Mouse (Mus musculus) limb, embryonic 14.5 days (tissue): Measurements from ENCODE around the gene Sytl3. TPM values are rescaled to one million over a fixed set of nuclear protein-coding genes. Genes with fewer than 3 reads are reported as not detected.
"Not testable (repeated sequence)": the region's sequence is repeated elsewhere in the genome, so short reads cannot be mapped to it uniquely, and the experiment has no call there.

Experiments
- ATAC-seq: fragments of 200-750 bp; cut with Nextera tagmentation; 2 replicates; pipeline ENCODE4 v1.8.0; 2017; ENCODE audit warnings: low read depth, moderate number of reproducible peaks, moderate TSS enrichment; ENCODE audit not compliant: low FRiP score
- DNase-seq: peaks from one replicate; pipeline ENCODE4 v3.0.0-alpha.2; 2015; ENCODE audit warnings: low spot score
- H3K27ac ChIP-seq: fragments of 300-500 bp; sonication (generic); replicated peaks from 2 replicates; pipeline ENCODE4 v1.5.1; 2014; ENCODE audit warnings: low read depth, mild to moderate bottlenecking, low read length, moderate library complexity, mixed read lengths
- H3K27me3 ChIP-seq: fragments of 300-500 bp; sonication (generic); 2 replicates; pipeline ENCODE4 v1.6.1; 2014; ENCODE audit warnings: low read length, mixed read lengths; ENCODE audit not compliant: control insufficient read depth, insufficient read depth
- H3K36me3 ChIP-seq: fragments of 300-500 bp; sonication (generic); 2 replicates; pipeline ENCODE4 v1.6.1; 2014; ENCODE audit warnings: mild to moderate bottlenecking, low read length, moderate library complexity, mixed read lengths; ENCODE audit not compliant: control insufficient read depth, insufficient read depth
- H3K4me1 ChIP-seq: fragments of 300-500 bp; sonication (generic); 2 replicates; pipeline ENCODE4 v1.6.1; 2014; ENCODE audit warnings: antibody characterized with exemption, low read length, mixed read lengths; ENCODE audit not compliant: control insufficient read depth, insufficient read depth
- H3K4me2 ChIP-seq: fragments of 300-500 bp; sonication (generic); replicated peaks from 2 replicates; pipeline ENCODE4 v1.6.1; 2014; ENCODE audit warnings: low read depth, mild to moderate bottlenecking, low read length, moderate library complexity; ENCODE audit not compliant: severe bottlenecking
- H3K4me3 ChIP-seq: fragments of 300-500 bp; sonication (generic); replicated peaks from 2 replicates; pipeline ENCODE4 v1.5.1; 2014; ENCODE audit warnings: low read length
- H3K9ac ChIP-seq: fragments of 300-500 bp; sonication (generic); 2 replicates; pipeline ENCODE4 v1.6.1; 2014; ENCODE audit warnings: mild to moderate bottlenecking, low read depth, low read length, moderate library complexity; ENCODE audit not compliant: severe bottlenecking
- H3K9me3 ChIP-seq: fragments of 300-500 bp; sonication (generic); 2 replicates; pipeline ENCODE4 v1.6.1; 2016; ENCODE audit warnings: low read length; ENCODE audit not compliant: control insufficient read depth
- WGBS: fragments of 180-500 bp; shearing (Covaris S2); extraction: QIAGEN DNeasy Blood & Tissue Kit; methylation state at CpG from one replicate; pipeline ENCODE4 v1.1.7; 2014; 5-methylcytosine and 5-hydroxymethylcytosine counted together
- polyA plus RNA-seq, 2 experiments: library from polyadenylated mRNA; depleted of rRNA in 1 of 2; stranded (reverse) in 1 of 2; unstranded in 1 of 2; fragments of >200 nt; fragmentation: Nextera tagmentation in 1 of 2; extraction: Ambion mirVana in 1 of 2; gene quantifications; 2 replicates each; pipeline versions ENCODE4 v1.2.1 to v1.2.3; 2012 to 2014

Sytl3 gene
- polyA plus RNA-seq, 2 experiments, result 0.10 to 0.26 TPM

GRCm38 (mm10) chr17:6639486-6639885, 19.4 kb upstream of the Sytl3 start:
- H3K9ac ChIP-seq, H3K36me3 ChIP-seq, ATAC-seq, H3K9me3 ChIP-seq, H3K4me1 ChIP-seq, H3K4me2 ChIP-seq, H3K4me3 ChIP-seq, DNase-seq, H3K27me3 ChIP-seq, H3K27ac ChIP-seq: not testable (repeated sequence)
- 95% methylated on average over 14 of the region's 21 CpGs for WGBS

GRCm38 (mm10) chr17:6640044-6640637, 18.8 kb upstream of the Sytl3 start:
- ATAC-seq, H3K27me3 ChIP-seq, H3K36me3 ChIP-seq, H3K27ac ChIP-seq, H3K4me2 ChIP-seq, DNase-seq, H3K9me3 ChIP-seq, H3K4me3 ChIP-seq, H3K9ac ChIP-seq, H3K4me1 ChIP-seq: not testable (repeated sequence)
- WGBS, result 94% methylated on average over 9 of the region's 10 CpGs

GRCm38 (mm10) chr17:6640771-6641429, 18.0 kb upstream of the Sytl3 start:
- not testable (repeated sequence) for DNase-seq, ATAC-seq, H3K27me3 ChIP-seq, H3K4me2 ChIP-seq, H3K9me3 ChIP-seq, H3K27ac ChIP-seq, H3K4me3 ChIP-seq, H3K4me1 ChIP-seq, H3K9ac ChIP-seq, H3K36me3 ChIP-seq
- WGBS, result 76% methylated on average over 14 of the region's 14 CpGs

GRCm38 (mm10) chr17:6644210-6644609, 14.7 kb upstream of the Sytl3 start:
- not testable (repeated sequence) for H3K36me3 ChIP-seq, H3K4me1 ChIP-seq, H3K4me2 ChIP-seq, H3K4me3 ChIP-seq, DNase-seq, H3K27ac ChIP-seq, H3K27me3 ChIP-seq, H3K9me3 ChIP-seq, ATAC-seq, H3K9ac ChIP-seq
- 93% methylated on average over 5 of the region's 9 CpGs for WGBS

GRCm38 (mm10) chr17:6644673-6645072, 14.2 kb upstream of the Sytl3 start:
- H3K4me3 ChIP-seq, H3K9ac ChIP-seq, H3K4me2 ChIP-seq, H3K27ac ChIP-seq, H3K27me3 ChIP-seq, DNase-seq, H3K4me1 ChIP-seq, H3K36me3 ChIP-seq, H3K9me3 ChIP-seq, ATAC-seq: not testable (repeated sequence)
- 87% methylated on average over 4 of the region's 4 CpGs for WGBS

GRCm38 (mm10) chr17:6645668-6646067, 13.2 kb upstream of the Sytl3 start:
- H3K4me3 ChIP-seq, ATAC-seq, H3K9me3 ChIP-seq, H3K4me1 ChIP-seq, H3K27ac ChIP-seq, H3K4me2 ChIP-seq, H3K36me3 ChIP-seq, H3K9ac ChIP-seq, DNase-seq, H3K27me3 ChIP-seq: not testable (repeated sequence)
- 55% methylated on average over 1 of the region's 4 CpGs for WGBS

GRCm38 (mm10) chr17:6646841-6647240, 12.1 kb upstream of the Sytl3 start:
- not testable (repeated sequence) for H3K27ac ChIP-seq, H3K4me3 ChIP-seq, H3K27me3 ChIP-seq, H3K9ac ChIP-seq, DNase-seq, H3K9me3 ChIP-seq, H3K36me3 ChIP-seq, ATAC-seq, H3K4me2 ChIP-seq, H3K4me1 ChIP-seq
- WGBS, result 94% methylated on average over 4 of the region's 8 CpGs

GRCm38 (mm10) chr17:6647452-6647851, 11.4 kb upstream of the Sytl3 start:
- not testable (repeated sequence) for H3K36me3 ChIP-seq, ATAC-seq, H3K27ac ChIP-seq, DNase-seq, H3K4me2 ChIP-seq, H3K9me3 ChIP-seq, H3K4me1 ChIP-seq, H3K27me3 ChIP-seq, H3K9ac ChIP-seq, H3K4me3 ChIP-seq
- 96% methylated on average over 3 of the region's 3 CpGs for WGBS
